Mouse (Mus musculus) limb, embryonic 11.5 days (tissue): ENCODE data around the gene Mrfap1. TPM values are rescaled to one million over a fixed set of nuclear protein-coding genes. Genes with fewer than 3 reads are reported as not detected.
A peak's percentile ranks its signal among the peaks of the same experiment; 100 is the strongest.
"Not testable (repeated sequence)": the region's sequence is repeated elsewhere in the genome, so short reads cannot be mapped to it uniquely, and the experiment has no call there.

Source experiments
- ATAC-seq: fragments of 200-750 bp; cut with Nextera tagmentation; 2 replicates; pipeline ENCODE4 v1.8.0; 2017; ENCODE audit warnings: low read depth; ENCODE audit not compliant: insufficient number of reproducible peaks, low FRiP score, low TSS enrichment
- DNase-seq: peaks from one replicate; pipeline ENCODE4 v3.0.0-alpha.2; 2015; ENCODE audit warnings: low spot score
- H3K27ac ChIP-seq: fragments of 300-500 bp; sonication (generic); replicated peaks from 2 replicates; pipeline ENCODE4 v1.5.1; 2014; ENCODE audit warnings: low read depth, mild to moderate bottlenecking, low read length
- H3K27me3 ChIP-seq: fragments of 300-500 bp; sonication (generic); 2 replicates; pipeline ENCODE4 v1.6.1; 2014; ENCODE audit warnings: mild to moderate bottlenecking, low read length, mixed read lengths; ENCODE audit not compliant: control insufficient read depth, insufficient read depth
- H3K36me3 ChIP-seq: fragments of 300-500 bp; sonication (generic); 2 replicates; pipeline ENCODE4 v1.6.1; 2014; ENCODE audit warnings: mild to moderate bottlenecking, low read length, moderate library complexity, mixed read lengths; ENCODE audit not compliant: control insufficient read depth, insufficient read depth
- H3K4me1 ChIP-seq: fragments of 300-500 bp; sonication (generic); 2 replicates; pipeline ENCODE4 v1.6.1; 2014; ENCODE audit warnings: low read length, mixed read lengths; ENCODE audit not compliant: control insufficient read depth, insufficient read depth
- H3K4me2 ChIP-seq: fragments of 300-500 bp; sonication (generic); 2 replicates; pipeline ENCODE4 v1.6.1; 2014; ENCODE audit warnings: low read depth, mild to moderate bottlenecking, moderate library complexity; ENCODE audit not compliant: severe bottlenecking
- H3K4me3 ChIP-seq: fragments of 300-500 bp; sonication (generic); 2 replicates; pipeline ENCODE4 v1.5.1; 2014; ENCODE audit warnings: low read depth, low read length
- H3K9ac ChIP-seq: fragments of 300-500 bp; sonication (generic); 2 replicates; pipeline ENCODE4 v1.6.1; 2014; ENCODE audit warnings: mild to moderate bottlenecking, low read length
- H3K9me3 ChIP-seq: fragments of 300-500 bp; sonication (generic); 2 replicates; pipeline ENCODE4 v1.6.1; 2016; ENCODE audit warnings: low read length; ENCODE audit not compliant: control insufficient read depth
- WGBS: fragments of 180-500 bp; shearing (Covaris S2); extraction: QIAGEN DNeasy Blood & Tissue Kit; methylation state at CpG from one replicate; pipeline ENCODE4 v1.1.7; 2014; 5-methylcytosine and 5-hydroxymethylcytosine counted together
- polyA plus RNA-seq: library from polyadenylated mRNA; unstranded; fragments of >200 nt; fragmentation: Nextera tagmentation; extraction: Ambion mirVana; gene quantifications from 2 replicates; pipeline ENCODE4 v1.2.1, GENCODE M21; 2014

Gene Mrfap1
- polyA plus RNA-seq, result 692 and 694 TPM in 2 replicates

DNA sequence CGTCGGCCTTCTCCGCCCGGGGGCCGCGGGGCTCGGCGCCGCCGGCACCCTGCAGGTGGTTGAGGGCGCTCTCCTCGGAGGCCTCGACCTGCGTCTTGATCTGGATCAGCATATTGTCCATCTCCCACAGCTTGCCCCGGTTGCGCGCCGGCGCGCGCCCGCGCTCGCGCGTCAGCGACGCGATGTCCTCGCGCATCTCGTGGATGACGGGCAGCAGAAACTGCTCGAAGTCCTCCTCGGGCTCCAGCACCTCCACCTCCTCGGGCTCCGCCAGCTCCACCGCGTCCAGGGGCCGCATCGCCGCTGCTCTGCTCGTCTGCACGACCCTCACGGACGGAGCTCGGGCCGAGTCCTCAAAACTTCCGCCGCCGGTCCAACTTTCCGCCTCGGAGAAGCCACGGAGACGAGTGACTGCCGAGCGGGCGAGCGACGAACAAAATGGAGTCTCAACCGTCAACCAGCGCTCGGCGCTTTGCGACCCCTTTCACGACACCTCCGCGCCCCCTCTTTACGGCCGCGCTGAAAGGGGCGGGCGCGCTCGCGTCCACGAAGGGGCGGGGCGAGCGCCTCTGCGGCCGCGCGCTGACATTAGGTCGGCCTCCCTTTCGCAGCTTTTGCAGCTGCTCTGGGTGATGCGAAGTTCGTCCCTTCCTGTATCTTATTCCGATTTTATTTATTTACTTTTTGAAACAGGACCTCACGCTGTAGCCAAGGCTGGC lies at the start of gene Mrfap1:
Mrfap1 (minus strand) TSS at position 477 of the 719 bp plus-strand sequence.
- H3K36me3 ChIP-seq, H3K27me3 ChIP-seq, H3K4me1 ChIP-seq, H3K9me3 ChIP-seq: not testable (repeated sequence)
- Histone ChIP-seq H3K27ac (peak within 1 kb of the TSS; percentile 94), H3K4me2 (peak within 1 kb of the TSS; percentile 41), H3K9ac (peak within 1 kb of the TSS; percentile 66), H3K4me3 (peak within 1 kb of the TSS; percentile 66)
- DNase-seq, result peak; percentile 95
- under 1% methylated on average over 90 of the region's 90 CpGs for WGBS
- peak; percentile 82 for ATAC-seq

DNA sequence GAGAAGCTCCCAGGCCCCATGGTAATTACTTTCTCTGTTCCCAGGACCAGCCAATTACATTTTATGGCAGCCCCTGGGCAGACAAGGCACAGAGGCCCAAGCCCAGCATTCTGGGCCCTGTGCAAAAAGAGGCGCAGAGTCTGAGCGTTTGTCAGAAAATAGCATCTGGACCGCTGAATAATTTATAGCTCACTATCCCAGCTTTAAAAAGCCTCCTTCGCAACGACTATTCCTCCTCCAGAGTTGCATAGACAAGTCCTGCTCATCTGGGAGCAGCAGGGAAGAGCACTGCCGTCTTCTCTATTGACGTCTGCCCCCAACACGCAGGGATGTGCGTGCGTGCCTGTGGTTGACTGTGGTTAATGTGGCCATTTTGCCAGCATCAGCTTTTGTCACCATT lies 47.9 kb upstream of the Mrfap1 start:
- no peak overlapping the region for H3K4me3 ChIP-seq
- H3K4me1 ChIP-seq, result no peaks in the 10 kb centered on the region
- no peaks in the 10 kb centered on the region for H3K27me3 ChIP-seq
- no peak overlapping the region for H3K9ac ChIP-seq
- no peak for ATAC-seq
- no peak overlapping the region for H3K4me2 ChIP-seq
- DNase-seq, result no peak
- 56% methylated on average over 10 of the region's 10 CpGs for WGBS
- H3K36me3 ChIP-seq, result no peaks in the 10 kb centered on the region
- no peaks in the 10 kb centered on the region for H3K9me3 ChIP-seq
- H3K27ac ChIP-seq, result no peak overlapping the region

GRCm38 (mm10) chr5:36841701-36842100 lies 45.1 kb upstream of the Mrfap1 start:
- no peak overlapping the region for H3K4me2 ChIP-seq
- H3K9ac ChIP-seq, result no peak overlapping the region
- 72% methylated on average over 1 of the region's 1 CpGs for WGBS
- no peaks in the 10 kb centered on the region for H3K4me1 ChIP-seq
- DNase-seq (no peak), ATAC-seq (no peak)
- H3K9me3 ChIP-seq, result no peaks in the 10 kb centered on the region
- no peaks in the 10 kb centered on the region for H3K36me3 ChIP-seq
- H3K4me3 ChIP-seq, result no peak overlapping the region
- no peak overlapping the region for H3K27ac ChIP-seq
- no peaks in the 10 kb centered on the region for H3K27me3 ChIP-seq

GRCm38 (mm10) chr5:36840092-36840491 lies 43.5 kb upstream of the Mrfap1 start:
- Histone ChIP-seq H3K4me1 (no peaks in the 10 kb centered on the region), H3K36me3 (no peaks in the 10 kb centered on the region), H3K9me3 (no peaks in the 10 kb centered on the region), H3K4me2 (no peak overlapping the region), H3K27me3 (no peaks in the 10 kb centered on the region), H3K9ac (no peak overlapping the region), H3K4me3 (no peak overlapping the region), H3K27ac (no peak overlapping the region)
- ATAC-seq, result no peak
- no peak for DNase-seq
- WGBS, result 82% methylated on average over 7 of the region's 7 CpGs

DNA sequence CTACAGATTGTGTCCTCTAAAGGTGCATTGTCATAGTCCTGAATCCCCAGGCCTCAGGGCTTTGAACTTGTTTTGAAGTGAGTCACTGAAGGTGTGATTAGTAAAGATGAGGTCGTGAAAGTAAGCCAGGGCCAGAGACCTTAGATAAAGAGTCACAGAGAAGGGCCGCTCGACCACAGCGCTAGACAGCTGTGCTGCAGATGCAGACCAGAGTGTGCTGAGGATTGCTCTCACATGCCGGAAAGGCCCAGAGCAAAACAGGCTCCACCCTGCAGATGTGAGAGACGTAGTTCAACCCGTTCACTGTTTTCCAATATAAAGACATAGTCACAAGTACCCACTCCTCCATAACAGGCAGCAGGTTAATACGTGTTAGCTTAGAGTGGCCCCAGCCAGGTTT lies 43.0 kb upstream of the Mrfap1 start:
- no peak overlapping the region for H3K4me3 ChIP-seq
- H3K9ac ChIP-seq, result no peak overlapping the region
- DNase-seq (no peak), ATAC-seq (no peak)
- 51% methylated on average over 8 of the region's 8 CpGs for WGBS
- H3K27me3 ChIP-seq, result no peaks in the 10 kb centered on the region
- H3K9me3 ChIP-seq, result no peaks in the 10 kb centered on the region
- no peak overlapping the region for H3K4me2 ChIP-seq
- no peak overlapping the region for H3K27ac ChIP-seq
- no peaks in the 10 kb centered on the region for H3K36me3 ChIP-seq
- H3K4me1 ChIP-seq, result no peaks in the 10 kb centered on the region

DNA sequence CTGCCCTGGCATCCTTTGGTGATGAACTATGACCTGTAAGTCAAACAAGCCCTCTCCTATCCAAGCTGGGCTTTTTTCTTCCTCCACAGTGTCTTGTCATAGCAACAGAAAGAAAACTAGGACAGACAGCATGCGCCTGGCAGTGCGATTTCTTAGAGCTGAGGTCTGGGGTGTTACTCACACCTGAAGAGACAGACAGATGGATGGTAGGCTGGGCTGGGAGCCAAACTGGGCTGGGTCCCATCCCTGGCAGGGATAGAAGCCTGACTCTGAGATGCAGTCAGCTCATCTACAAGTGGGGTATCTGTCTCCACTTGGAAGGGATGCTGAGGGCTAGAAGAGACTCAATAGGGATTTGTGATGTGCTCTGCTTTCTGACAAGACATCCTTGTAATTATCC lies 42.5 kb upstream of the Mrfap1 start:
- DNase-seq, result no peak
- Histone ChIP-seq H3K27ac (no peak overlapping the region), H3K4me2 (no peak overlapping the region), H3K36me3 (no peaks in the 10 kb centered on the region), H3K9me3 (no peaks in the 10 kb centered on the region), H3K4me3 (no peak overlapping the region), H3K27me3 (no peaks in the 10 kb centered on the region), H3K9ac (no peak overlapping the region), H3K4me1 (no peaks in the 10 kb centered on the region)
- 94% methylated on average over 2 of the region's 2 CpGs for WGBS
- ATAC-seq, result no peak

DNA sequence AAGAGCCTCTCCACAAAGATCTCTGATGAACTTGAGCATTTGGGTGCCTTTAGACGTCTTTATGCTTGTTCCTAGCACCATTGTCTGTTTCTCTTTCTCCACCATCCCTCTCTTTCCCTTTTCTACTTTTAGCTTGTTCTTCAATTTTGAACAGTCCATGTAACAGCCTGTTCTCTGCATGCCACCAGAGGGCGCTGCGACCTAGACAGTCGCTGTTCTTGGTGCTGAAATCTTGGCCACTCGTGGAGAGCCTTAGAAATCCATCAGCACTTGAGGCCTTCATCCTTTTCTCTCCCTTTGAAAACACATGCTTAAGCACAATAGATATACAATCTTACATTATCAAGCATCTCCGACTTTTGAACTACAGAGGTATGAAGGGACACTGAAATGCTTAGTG lies 39.4 kb upstream of the Mrfap1 start:
- no peak overlapping the region for H3K9ac ChIP-seq
- no peak overlapping the region for H3K4me2 ChIP-seq
- H3K27ac ChIP-seq, result no peak overlapping the region
- ATAC-seq (no peak), DNase-seq (peak; percentile 90)
- H3K4me1 ChIP-seq, result no peaks in the 10 kb centered on the region
- no peaks in the 10 kb centered on the region for H3K27me3 ChIP-seq
- no peaks in the 10 kb centered on the region for H3K36me3 ChIP-seq
- no peak overlapping the region for H3K4me3 ChIP-seq
- H3K9me3 ChIP-seq, result no peaks in the 10 kb centered on the region
- 1% methylated on average over 6 of the region's 6 CpGs for WGBS

GRCm38 (mm10) chr5:36831272-36831671 lies 34.7 kb upstream of the Mrfap1 start:
- DNase-seq (no peak), ATAC-seq (no peak)
- H3K27me3 ChIP-seq, result no peaks in the 10 kb centered on the region
- no peak overlapping the region for H3K4me3 ChIP-seq
- no peaks in the 10 kb centered on the region for H3K36me3 ChIP-seq
- no peaks in the 10 kb centered on the region for H3K4me1 ChIP-seq
- H3K27ac ChIP-seq, result no peak overlapping the region
- H3K9ac ChIP-seq, result no peak overlapping the region
- H3K4me2 ChIP-seq, result no peak overlapping the region
- H3K9me3 ChIP-seq, result no peaks in the 10 kb centered on the region
- WGBS, result 61% methylated on average over 7 of the region's 7 CpGs
